Mouse (Mus musculus): ENCODE results near the gene Mcur1. TPM values are rescaled to one million over a fixed set of nuclear protein-coding genes. Genes with fewer than 3 reads are reported as not detected.

Gene Mcur1
- total RNA-seq (2021) (10 to 100 TPM; 43.9 to 49.8 TPM), polyA plus RNA-seq (2012; rRNA removed) (26.4 and 41.6 TPM in 2 replicates)
- long read RNA-seq, full-length matches to known transcripts: 90 of 99 reads
- long read RNA-seq, partial matches to known transcripts: 2 of 99 reads
- long read RNA-seq, other reads (novel, unspliced or antisense): 7 of 99 reads

DNA sequence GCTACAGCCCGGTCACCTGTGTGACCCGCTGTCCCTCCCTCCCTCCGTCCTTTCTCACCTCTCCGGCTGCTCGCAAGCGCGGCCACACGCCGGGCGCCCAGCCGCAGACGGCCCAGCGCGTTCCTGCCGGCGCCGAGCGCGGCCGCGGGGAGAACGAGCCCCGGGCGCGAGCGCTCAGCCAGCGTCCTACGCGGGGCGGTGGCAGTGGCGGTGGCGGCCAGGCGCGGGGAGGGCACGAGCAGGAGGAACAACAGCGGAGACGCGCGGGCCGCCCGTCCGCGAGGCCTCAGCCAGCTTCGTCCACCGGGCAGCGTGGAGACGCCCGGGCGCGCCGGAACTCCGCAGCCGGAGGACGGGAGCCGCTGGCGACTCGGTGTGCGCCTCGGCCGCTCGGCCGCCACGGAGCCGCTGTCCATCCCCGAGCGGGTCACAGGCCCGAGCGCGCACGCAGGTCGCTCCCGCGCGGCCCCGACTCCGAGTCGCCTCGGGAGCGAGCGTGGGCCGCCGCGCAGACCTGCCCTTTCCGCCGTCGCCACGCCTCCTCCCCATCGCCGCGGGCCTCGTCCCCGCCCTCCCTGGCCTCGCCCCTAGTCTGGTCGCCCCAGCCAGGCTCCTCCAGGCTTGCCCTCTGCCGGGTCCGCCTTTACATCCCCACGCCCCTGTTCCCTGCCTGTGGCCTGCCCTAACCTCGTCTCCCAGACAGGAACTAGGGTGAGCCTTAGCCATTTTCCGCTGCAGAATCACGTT lies at the start of gene Mcur1:
TSS of gene Mcur1 (minus strand) at position 481 of the 747 bp plus-strand sequence.
- Histone ChIP-seq H3K4me3 (peak within 1 kb of the TSS; percentile 78), H3K27ac (peak within 1 kb of the TSS; percentile 99), H3K4me1 (ENCODE audit: control insufficient read depth, insufficient read depth, low read length) (peaks cover 12% of the 10 kb centered on the region), H3K79me2 (replicated peaks; ENCODE audit: control insufficient read depth, insufficient read depth, low read length) (no peaks in the 10 kb centered on the region; the same call in 1 of the 2 replicates), H3K9ac (ENCODE audit: low read depth, low read length) (peak within 1 kb of the TSS; percentile 99), H3K36me3 (ENCODE audit: control insufficient read depth, insufficient read depth, low read length) (peaks cover 3% of the 10 kb centered on the region; the same call in 1 of the 2 replicates), H3K27me3 (ENCODE audit: control insufficient read depth, insufficient read depth, low read length) (no peaks in the 10 kb centered on the region)
- WGBS: under 1% methylated on average over 100 of the region's 100 CpGs
- peak; percentile 97 to 99 for DNase-seq
- intact Hi-C loops (cut with DNase I): loop anchor here (2.0 to 5.0 kb wide), 4 partner anchors 79 to 1171 kb away; partner anchors contain the start of genes Ranbp9 and Tbc1d7
- TF ChIP-seq POLR2A (IDR thresholded peaks at IDR 0.05; ENCODE audit: insufficient read depth, low read depth, low read length) (peak; percentile 97), CTCF (IDR thresholded peaks at IDR 0.05) (no peak), EP300 (IDR thresholded peaks at IDR 0.05; ENCODE audit: insufficient read depth, low read depth, low read length) (peak; percentile 89)

DNA sequence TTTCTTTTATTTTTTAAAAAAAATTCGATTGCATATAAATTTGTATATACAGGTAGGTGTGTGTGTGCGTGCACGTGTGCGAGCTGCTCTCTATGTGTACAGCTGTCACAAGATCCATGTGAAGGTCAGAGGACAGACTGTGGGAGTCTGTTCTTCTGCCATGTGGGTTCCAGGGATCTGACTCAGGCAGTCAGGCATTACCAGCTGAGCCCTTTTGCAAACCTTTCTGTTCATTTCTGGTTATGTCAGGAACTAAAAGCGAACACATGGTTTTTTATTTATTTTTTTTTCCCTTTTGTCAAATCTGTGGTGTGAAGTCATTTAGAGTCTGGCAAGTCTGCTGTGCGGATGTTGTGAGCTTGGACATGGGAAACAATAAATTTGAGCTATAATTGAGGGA lies 48.9 kb upstream of the Mcur1 start:
- intact Hi-C loops (cut with DNase I): no loop called here
- DNase-seq: no peak
- TF ChIP-seq CTCF (IDR thresholded peaks at IDR 0.05) (no peak), POLR2A (IDR thresholded peaks at IDR 0.05; ENCODE audit: insufficient read depth, low read depth, low read length) (no peak), EP300 (IDR thresholded peaks at IDR 0.05; ENCODE audit: insufficient read depth, low read depth, low read length) (no peak)
- no peak overlapping the region for H3K27ac ChIP-seq
- H3K36me3 ChIP-seq (ENCODE audit: control insufficient read depth, insufficient read depth, low read length): no peaks in the 10 kb centered on the region
- H3K27me3 ChIP-seq (ENCODE audit: control insufficient read depth, insufficient read depth, low read length): no peaks in the 10 kb centered on the region; the same call in 1 of the 2 replicates
- H3K79me2 ChIP-seq (replicated peaks; ENCODE audit: control insufficient read depth, insufficient read depth, low read length): no peaks in the 10 kb centered on the region
- WGBS: 81% methylated on average over 6 of the region's 6 CpGs
- H3K9ac ChIP-seq (ENCODE audit: low read depth, low read length): no peak overlapping the region
- H3K4me1 ChIP-seq (ENCODE audit: control insufficient read depth, insufficient read depth, low read length): no peaks in the 10 kb centered on the region
- H3K4me3 ChIP-seq: no peak overlapping the region

GRCm38 (mm10) chr13:43603042-43603441 lies 43.1 kb upstream of the Mcur1 start:
- Histone ChIP-seq H3K4me3 (no peak overlapping the region), H3K27me3 (ENCODE audit: control insufficient read depth, insufficient read depth, low read length) (peaks cover 1% of the 10 kb centered on the region; the same call in 1 of the 2 replicates), H3K36me3 (ENCODE audit: control insufficient read depth, insufficient read depth, low read length) (no peaks in the 10 kb centered on the region), H3K9ac (ENCODE audit: low read depth, low read length) (no peak overlapping the region), H3K4me1 (ENCODE audit: control insufficient read depth, insufficient read depth, low read length) (no peaks in the 10 kb centered on the region; the same call in 1 of the 2 replicates), H3K79me2 (replicated peaks; ENCODE audit: control insufficient read depth, insufficient read depth, low read length) (no peaks in the 10 kb centered on the region), H3K27ac (no peak overlapping the region)
- no peak for TF ChIP-seq CTCF (IDR thresholded peaks at IDR 0.05)
- no peak for TF ChIP-seq POLR2A (IDR thresholded peaks at IDR 0.05; ENCODE audit: insufficient read depth, low read depth, low read length)
- no peak for TF ChIP-seq EP300 (IDR thresholded peaks at IDR 0.05; ENCODE audit: insufficient read depth, low read depth, low read length)
- intact Hi-C loops (cut with DNase I): no loop called here
- 40% methylated on average over 13 of the region's 13 CpGs for WGBS
- no peak for DNase-seq

GRCm38 (mm10) chr13:43602440-43602839 lies 42.4 kb upstream of the Mcur1 start:
- Histone ChIP-seq H3K9ac (ENCODE audit: low read depth, low read length) (no peak overlapping the region), H3K79me2 (replicated peaks; ENCODE audit: control insufficient read depth, insufficient read depth, low read length) (no peaks in the 10 kb centered on the region), H3K4me1 (ENCODE audit: control insufficient read depth, insufficient read depth, low read length) (no peaks in the 10 kb centered on the region; the same call in 1 of the 2 replicates), H3K27me3 (ENCODE audit: control insufficient read depth, insufficient read depth, low read length) (peaks cover 1% of the 10 kb centered on the region; the same call in 1 of the 2 replicates), H3K27ac (no peak overlapping the region), H3K36me3 (ENCODE audit: control insufficient read depth, insufficient read depth, low read length) (no peaks in the 10 kb centered on the region), H3K4me3 (no peak overlapping the region)
- WGBS: 88% methylated on average over 2 of the region's 2 CpGs
- intact Hi-C loops (cut with DNase I): no loop called here
- TF ChIP-seq EP300 (IDR thresholded peaks at IDR 0.05; ENCODE audit: insufficient read depth, low read depth, low read length): no peak
- TF ChIP-seq CTCF (IDR thresholded peaks at IDR 0.05): no peak
- TF ChIP-seq POLR2A (IDR thresholded peaks at IDR 0.05; ENCODE audit: insufficient read depth, low read depth, low read length): no peak
- no peak for DNase-seq

DNA sequence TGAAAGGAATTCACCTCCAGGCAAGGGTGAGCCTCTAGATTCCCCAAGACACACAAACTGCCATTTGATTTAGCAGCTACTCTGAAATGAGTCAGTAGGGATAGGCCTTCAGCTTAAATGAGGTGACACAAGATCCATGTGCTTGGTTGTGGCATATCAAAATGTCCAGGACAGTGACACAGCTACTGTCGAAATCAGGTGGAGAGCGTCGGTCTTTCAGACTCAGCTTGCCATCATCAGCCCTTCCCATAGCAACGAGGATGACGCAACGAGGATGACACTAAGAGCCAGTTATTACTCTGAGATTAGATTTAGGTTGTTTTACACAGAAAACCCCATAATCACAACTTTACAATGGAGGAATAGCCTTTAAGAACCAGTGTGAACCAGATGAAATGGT lies 41.0 kb upstream of the Mcur1 start:
- no peak for TF ChIP-seq POLR2A (IDR thresholded peaks at IDR 0.05; ENCODE audit: insufficient read depth, low read depth, low read length)
- TF ChIP-seq EP300 (IDR thresholded peaks at IDR 0.05; ENCODE audit: insufficient read depth, low read depth, low read length): no peak
- no peak for TF ChIP-seq CTCF (IDR thresholded peaks at IDR 0.05)
- no peak for DNase-seq
- no peak overlapping the region for H3K4me3 ChIP-seq
- no peak overlapping the region for H3K27ac ChIP-seq
- H3K79me2 ChIP-seq (replicated peaks; ENCODE audit: control insufficient read depth, insufficient read depth, low read length): no peaks in the 10 kb centered on the region
- H3K27me3 ChIP-seq (ENCODE audit: control insufficient read depth, insufficient read depth, low read length): peaks cover 1% of the 10 kb centered on the region; the same call in 1 of the 2 replicates
- no peaks in the 10 kb centered on the region; the same call in 1 of the 2 replicates for H3K4me1 ChIP-seq (ENCODE audit: control insufficient read depth, insufficient read depth, low read length)
- H3K9ac ChIP-seq (ENCODE audit: low read depth, low read length): no peak overlapping the region
- intact Hi-C loops (cut with DNase I): no loop called here
- no peaks in the 10 kb centered on the region for H3K36me3 ChIP-seq (ENCODE audit: control insufficient read depth, insufficient read depth, low read length)
- 94% methylated on average over 6 of the region's 6 CpGs for WGBS

All from heart, adult 2 months (tissue).